Mouse (Mus musculus): Measurements from ENCODE around the gene Slc39a13.
"Not testable (repeated sequence)": the region's sequence is repeated elsewhere in the genome, so short reads cannot be mapped to it uniquely, and the experiment has no call there.

Gene Slc39a13

GRCm38 (mm10) chr2:91025081-91025516, 45.1 kb downstream of the Slc39a13 start:
- no peak for DNase-seq (ENCODE audit: low spot score)

GRCm38 (mm10) chr2:91023956-91024355, 46.3 kb downstream of the Slc39a13 start:
- DNase-seq (ENCODE audit: low spot score) = no peak

- no peak for DNase-seq (ENCODE audit: low spot score)
Measured at GRCm38 (mm10) chr2:91023131-91023530, 47.1 kb downstream of the Slc39a13 start.

- not testable (repeated sequence) for DNase-seq (ENCODE audit: low spot score)
Measured at GRCm38 (mm10) chr2:91022266-91022665, 48.0 kb downstream of the Slc39a13 start.

GRCm38 (mm10) chr2:91019911-91020310, 50.3 kb downstream of the Slc39a13 start:
- DNase-seq (ENCODE audit: low spot score) = no peak

GRCm38 (mm10) chr2:91018061-91018788, 52.0 kb downstream of the Slc39a13 start:
- no peak for DNase-seq (ENCODE audit: low spot score)

GRCm38 (mm10) chr2:91015386-91015785, 54.8 kb downstream of the Slc39a13 start:
- no peak for DNase-seq (ENCODE audit: low spot score)

- DNase-seq (ENCODE audit: low spot score) = no peak
Measured at GRCm38 (mm10) chr2:91013881-91014280, 56.3 kb downstream of the Slc39a13 start.
